Mouse (Mus musculus) ES-E14 (cell line): Measurements from ENCODE around the gene Wdpcp. TPM values are rescaled to one million over a fixed set of nuclear protein-coding genes. Genes with fewer than 3 reads are reported as not detected.

Experiments
- DNase-seq: peaks from one replicate; pipeline ENCODE4 v3.0.0-alpha.2; 2013; ENCODE audit warnings: low read depth, low spot score
- H3K27ac ChIP-seq: 2 replicates; pipeline ENCODE4 v1.5.1; 2012; ENCODE audit warnings: low read depth, mild to moderate bottlenecking, low read length, moderate library complexity, mixed read lengths; ENCODE audit not compliant: poor library complexity, insufficient read depth, severe bottlenecking
- H3K36me3 ChIP-seq: 2 replicates; pipeline ENCODE4 v1.6.1; 2012; ENCODE audit warnings: mild to moderate bottlenecking, low read length, moderate library complexity, mixed read lengths; ENCODE audit not compliant: control insufficient read depth, poor library complexity, insufficient read depth, severe bottlenecking
- H3K4me1 ChIP-seq, 2 experiments: fragments of 150-350 bp in 1 of 2; sonication (generic) in 1 of 2; 2 replicates each; pipeline ENCODE4 v1.6.1; 2012; ENCODE audit warnings: low read length in 2 of 2, mild to moderate bottlenecking in 1 of 2, mixed read lengths in 1 of 2; ENCODE audit not compliant: control insufficient read depth in 2 of 2, insufficient read depth in 2 of 2, poor library complexity in 1 of 2
- H3K4me3 ChIP-seq, 2 experiments: fragments of 150-350 bp in 1 of 2; sonication (generic) in 1 of 2; 2 replicates each; pipeline ENCODE4 v1.5.1; 2012; ENCODE audit warnings: low read length in 2 of 2, low read depth in 1 of 2, mild to moderate bottlenecking in 1 of 2, mixed read lengths in 1 of 2; ENCODE audit not compliant: insufficient read depth in 1 of 2, poor library complexity in 1 of 2, severe bottlenecking in 1 of 2
- H3K9ac ChIP-seq: 2 replicates; pipeline ENCODE4 v1.6.1; 2012; ENCODE audit warnings: low read depth, mild to moderate bottlenecking, low read length, mixed read lengths; ENCODE audit not compliant: poor library complexity, insufficient read depth, severe bottlenecking
- H3K9me3 ChIP-seq: fragments of 150-350 bp; sonication (generic); 2 replicates; pipeline ENCODE4 v1.6.1; 2012; ENCODE audit warnings: low read depth, mild to moderate bottlenecking, low read length; ENCODE audit not compliant: control insufficient read depth, insufficient read depth
- CHD2 ChIP-seq: IDR thresholded peaks from 2 replicates; pipeline ENCODE4 v1.6.1; 2014; ENCODE audit warnings: mild to moderate bottlenecking, low read depth, low read length, inconsistent platforms
- HCFC1 ChIP-seq: IDR thresholded peaks from 2 replicates; pipeline ENCODE4 v1.6.1; 2012; ENCODE audit warnings: low read length, inconsistent platforms, borderline replicate concordance; ENCODE audit not compliant: insufficient read depth
- MAFK ChIP-seq: IDR thresholded peaks from 2 replicates; pipeline ENCODE4 v1.6.1; 2014; ENCODE audit warnings: mild to moderate bottlenecking, low read depth, low read length, inconsistent platforms; ENCODE audit not compliant: insufficient read depth
- ZC3H11A ChIP-seq: IDR thresholded peaks from 2 replicates; pipeline ENCODE4 v1.6.1; 2012; ENCODE audit warnings: low read depth, mild to moderate bottlenecking, inconsistent platforms, low read length, borderline replicate concordance
- ZNF384 ChIP-seq: IDR thresholded peaks from 2 replicates; pipeline ENCODE4 v1.6.1; 2012; ENCODE audit warnings: low read depth, low read length, inconsistent platforms
- in situ Hi-C, 2 experiments: fragments of 600-800 bp; cut with MboI; formaldehyde crosslinking; loops; one replicate each; pipeline ENCODE4 v1.15.1; 2025; ENCODE audit warnings: low sequenced_read_pairs in 2 of 2, inconsistent platforms in 1 of 2; ENCODE audit not compliant: unreplicated experiment in 2 of 2
- total RNA-seq: library from RNA; depleted of rRNA; stranded (reverse); fragments of 300-350 nt; gene quantifications from 2 replicates; pipeline ENCODE4 v1.2.3, GENCODE M21; 2012

Wdpcp gene
- total RNA-seq, 1 experiment = 3.0 TPM

GRCm38 (mm10) chr11:21559727-21560126 is 12.3 kb upstream of the Wdpcp start:
- H3K27ac ChIP-seq = no peak overlapping the region
- no peak overlapping the region for H3K9ac ChIP-seq
- DNase-seq = no peak
- in situ Hi-C loops = no loop called here
- H3K9me3 ChIP-seq = no peaks in the 10 kb centered on the region
- H3K36me3 ChIP-seq = peaks cover 4% of the 10 kb centered on the region
- TF ChIP-seq CHD2 (no peak), ZC3H11A (no peak), MAFK (no peak), ZNF384 (no peak), HCFC1 (no peak)
- H3K4me3 ChIP-seq = no peak overlapping the region
- H3K4me1 ChIP-seq = no peaks in the 10 kb centered on the region

GRCm38 (mm10) chr11:21561347-21561746 is 10.7 kb upstream of the Wdpcp start:
- in situ Hi-C loops = no loop called here
- Histone ChIP-seq H3K9ac (no peak overlapping the region), H3K9me3 (no peaks in the 10 kb centered on the region), H3K4me1 (no peaks in the 10 kb centered on the region), H3K4me3 (no peak overlapping the region), H3K27ac (no peak overlapping the region), H3K36me3 (peaks cover 8% of the 10 kb centered on the region)
- no peak for DNase-seq
- no peak for TF ChIP-seq MAFK
- TF ChIP-seq HCFC1 = no peak
- no peak for TF ChIP-seq CHD2
- TF ChIP-seq ZC3H11A = no peak
- no peak for TF ChIP-seq ZNF384

- Histone ChIP-seq H3K27ac (no peak overlapping the region), H3K36me3 (peaks cover 5% of the 10 kb centered on the region), H3K9ac (no peak overlapping the region), H3K4me3 (no peak overlapping the region), H3K9me3 (no peaks in the 10 kb centered on the region), H3K4me1 (no peaks in the 10 kb centered on the region)
- in situ Hi-C loops = no loop called here
- TF ChIP-seq ZC3H11A (no peak), MAFK (no peak), HCFC1 (no peak), ZNF384 (no peak), CHD2 (no peak)
- DNase-seq = no peak
Measured at GRCm38 (mm10) chr11:21563617-21564325, 8.3 kb upstream of the Wdpcp start.

- no peak overlapping the region for H3K9ac ChIP-seq
- in situ Hi-C loops = no loop called here
- no peak overlapping the region for H3K27ac ChIP-seq
- H3K9me3 ChIP-seq = no peaks in the 10 kb centered on the region
- peaks cover 5% of the 10 kb centered on the region for H3K36me3 ChIP-seq
- no peak for TF ChIP-seq HCFC1
- no peak for TF ChIP-seq CHD2
- TF ChIP-seq ZNF384 = no peak
- TF ChIP-seq MAFK = no peak
- TF ChIP-seq ZC3H11A = no peak
- no peak overlapping the region for H3K4me3 ChIP-seq
- H3K4me1 ChIP-seq = no peaks in the 10 kb centered on the region
- no peak for DNase-seq
Measured at GRCm38 (mm10) chr11:21564681-21565405, 7.2 kb upstream of the Wdpcp start.
